Mouse (Mus musculus): Measurements from ENCODE around the gene Anks1.

Anks1 gene

GRCm38 (mm10) chr17:28018344-28018743, 109.2 kb downstream of the Anks1 start:
- DNase-seq (ENCODE audit: low read depth, low spot score): no peak

GRCm38 (mm10) chr17:28018776-28019175, 109.7 kb downstream of the Anks1 start:
- no peak for DNase-seq (ENCODE audit: low read depth, low spot score)

GRCm38 (mm10) chr17:28019785-28020696, 110.9 kb downstream of the Anks1 start:
- DNase-seq (ENCODE audit: low read depth, low spot score): no peak

DNA sequence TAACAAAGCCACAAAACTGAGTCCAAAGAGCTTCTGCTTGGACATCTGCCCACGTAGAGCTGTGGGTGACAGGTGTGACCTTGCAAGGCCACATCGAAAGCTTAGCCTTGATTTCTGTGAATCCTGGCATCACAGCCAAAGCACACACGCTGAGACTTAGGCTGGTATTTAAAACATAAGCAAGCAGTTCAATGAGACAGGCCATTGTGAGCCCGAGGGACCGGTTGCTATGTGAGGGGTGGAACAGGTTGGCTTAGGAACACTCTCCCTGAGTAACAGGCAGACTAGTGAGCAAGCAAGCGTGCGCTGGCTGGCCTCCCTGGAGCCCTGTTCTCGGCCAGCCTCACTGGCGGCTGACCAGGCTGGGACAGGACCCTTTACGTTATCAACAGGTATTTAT, 112.8 kb downstream of the Anks1 start:
- no peak for DNase-seq (ENCODE audit: low read depth, low spot score)

DNA sequence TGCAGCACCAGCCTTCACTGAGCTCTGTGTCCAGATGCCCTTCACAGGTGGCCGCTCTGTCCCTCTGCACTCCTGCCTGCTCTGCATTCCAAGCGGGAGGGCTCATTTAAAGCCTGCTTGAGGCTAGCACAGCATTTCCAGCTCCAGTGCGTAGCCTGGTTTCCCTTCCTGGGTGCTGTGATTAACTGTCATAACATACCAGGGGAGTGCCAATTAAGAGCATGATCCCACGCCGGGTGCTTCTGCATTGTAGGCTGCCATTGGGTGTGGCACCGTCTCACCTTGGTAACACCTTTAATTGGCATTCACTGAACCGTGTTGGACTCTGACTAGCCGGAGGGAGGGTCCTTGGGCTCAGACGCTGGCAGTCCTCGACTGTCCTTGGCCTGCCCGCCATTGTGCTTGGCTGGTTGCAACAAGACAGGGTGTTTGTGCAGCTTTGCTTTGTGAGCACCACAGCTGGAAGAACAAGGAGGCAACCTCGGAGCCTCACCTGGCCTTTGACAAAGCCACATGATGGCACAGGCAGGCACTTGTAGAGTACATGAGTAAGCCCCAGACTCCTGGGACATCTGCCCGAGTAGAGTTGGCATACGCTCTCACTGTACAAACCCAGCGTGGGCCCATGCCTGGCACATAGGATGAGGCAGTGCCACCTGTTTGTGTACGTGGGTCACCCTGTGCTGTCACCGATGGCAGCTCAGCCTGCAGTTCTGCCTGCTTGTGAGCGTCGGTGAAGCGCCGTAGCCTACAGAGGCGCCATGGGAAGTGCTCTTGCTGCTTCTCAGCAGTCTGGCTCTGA, 113.9 kb downstream of the Anks1 start:
- no peak for DNase-seq (ENCODE audit: low read depth, low spot score)

GRCm38 (mm10) chr17:28025541-28025961, 116.4 kb downstream of the Anks1 start:
- DNase-seq (ENCODE audit: low read depth, low spot score): no peak

DNA sequence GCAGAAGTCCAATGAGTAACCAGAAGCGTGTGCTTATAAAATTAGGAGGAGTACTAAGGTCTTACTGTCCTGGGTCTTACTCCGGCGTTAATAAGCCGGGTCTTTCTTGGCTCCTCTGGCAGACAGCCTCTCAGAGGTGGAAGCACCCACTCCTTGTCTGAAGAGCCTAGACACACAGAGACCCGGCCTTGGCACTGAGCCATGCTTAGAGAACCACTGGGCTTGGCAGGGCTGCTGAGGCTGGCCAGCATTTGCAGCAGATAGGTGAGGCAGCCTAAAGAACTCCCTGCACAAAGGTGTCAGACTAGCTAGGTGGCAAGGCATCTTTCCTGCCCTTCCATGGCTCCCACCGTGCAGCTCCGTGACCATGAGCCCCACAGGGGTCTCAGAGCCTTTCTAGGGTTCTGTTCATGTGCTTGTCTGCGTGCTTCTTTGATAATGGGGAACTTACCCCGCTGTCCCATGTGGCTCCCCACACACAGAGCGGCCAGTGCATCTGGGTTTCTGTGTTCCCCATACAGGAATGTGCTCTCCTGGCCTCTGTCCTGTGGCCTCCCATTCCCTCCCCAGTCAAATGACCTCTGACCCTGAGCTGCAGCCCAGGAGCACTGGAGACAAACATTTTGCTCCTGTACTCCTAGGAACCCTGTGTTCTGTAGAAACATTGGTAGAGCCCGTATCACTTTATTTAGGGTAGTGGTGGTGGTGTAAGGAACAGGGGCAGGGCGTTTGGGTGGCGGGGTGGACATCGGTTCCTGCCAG, 117.2 kb downstream of the Anks1 start:
- no peak for DNase-seq (ENCODE audit: low read depth, low spot score)

DNA sequence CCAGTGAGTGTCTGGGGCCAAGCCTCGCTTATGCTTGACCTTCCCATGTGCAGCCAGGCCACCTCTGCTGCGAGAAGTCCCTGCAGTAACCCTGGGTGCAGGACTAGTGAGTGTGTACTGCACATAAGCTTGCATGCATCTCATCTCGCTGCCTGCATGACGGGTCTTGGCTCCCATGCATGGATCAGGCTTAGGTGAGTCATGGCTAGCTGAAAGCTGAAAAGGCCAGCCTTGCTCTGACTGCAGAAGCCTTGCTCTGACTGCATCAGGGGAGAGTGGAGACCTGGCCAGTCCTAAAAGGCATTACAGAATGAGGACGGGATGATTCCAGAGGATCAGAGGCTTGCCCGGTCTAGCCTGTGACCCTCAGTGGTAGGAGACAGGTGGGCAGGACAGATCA, 118.1 kb downstream of the Anks1 start:
- no peak for DNase-seq (ENCODE audit: low read depth, low spot score)

DNA sequence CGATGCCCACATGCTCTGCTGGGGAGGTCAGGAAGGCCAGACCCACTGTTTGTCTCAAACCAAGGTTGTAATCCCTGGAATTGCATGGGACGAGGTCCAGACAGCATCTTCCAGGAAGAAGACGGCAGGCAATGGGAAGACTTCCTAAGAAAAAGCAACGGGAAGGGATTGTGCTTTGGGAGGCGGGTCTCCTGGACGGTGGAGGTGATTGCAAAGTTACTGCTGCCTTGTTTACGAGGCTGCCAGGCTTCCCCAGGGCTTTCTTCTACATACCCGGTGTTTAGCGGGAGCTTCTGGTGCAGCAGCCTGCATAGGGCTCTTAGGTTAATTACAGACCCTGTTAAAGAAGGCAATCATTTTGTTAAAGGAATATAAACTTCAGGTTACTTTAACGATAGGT, 119.1 kb downstream of the Anks1 start:
- no peak for DNase-seq (ENCODE audit: low read depth, low spot score)

DNA sequence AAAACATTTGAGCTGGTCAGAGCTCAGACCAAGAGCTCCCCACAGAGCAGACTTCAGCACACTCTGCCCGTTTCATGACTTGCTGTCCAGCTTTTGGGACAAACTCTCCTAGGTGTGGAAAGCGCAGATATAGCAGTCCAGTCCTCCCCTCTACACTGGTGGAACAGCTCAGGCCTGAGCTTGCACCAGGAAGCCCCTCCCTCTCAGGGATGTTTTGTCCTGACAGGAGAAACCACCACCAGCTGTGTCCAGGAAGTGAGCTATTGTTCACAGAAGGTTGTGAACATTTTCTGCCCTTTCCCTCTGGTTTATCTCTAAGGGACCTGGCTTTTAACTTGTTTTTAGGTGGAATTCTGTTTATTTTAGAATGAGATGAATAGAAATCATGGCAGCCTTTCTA, 120.2 kb downstream of the Anks1 start:
- no peak for DNase-seq (ENCODE audit: low read depth, low spot score)

- no peak for DNase-seq (ENCODE audit: low read depth, low spot score)
Measured at GRCm38 (mm10) chr17:28030446-28030845, 121.3 kb downstream of the Anks1 start.

DNA sequence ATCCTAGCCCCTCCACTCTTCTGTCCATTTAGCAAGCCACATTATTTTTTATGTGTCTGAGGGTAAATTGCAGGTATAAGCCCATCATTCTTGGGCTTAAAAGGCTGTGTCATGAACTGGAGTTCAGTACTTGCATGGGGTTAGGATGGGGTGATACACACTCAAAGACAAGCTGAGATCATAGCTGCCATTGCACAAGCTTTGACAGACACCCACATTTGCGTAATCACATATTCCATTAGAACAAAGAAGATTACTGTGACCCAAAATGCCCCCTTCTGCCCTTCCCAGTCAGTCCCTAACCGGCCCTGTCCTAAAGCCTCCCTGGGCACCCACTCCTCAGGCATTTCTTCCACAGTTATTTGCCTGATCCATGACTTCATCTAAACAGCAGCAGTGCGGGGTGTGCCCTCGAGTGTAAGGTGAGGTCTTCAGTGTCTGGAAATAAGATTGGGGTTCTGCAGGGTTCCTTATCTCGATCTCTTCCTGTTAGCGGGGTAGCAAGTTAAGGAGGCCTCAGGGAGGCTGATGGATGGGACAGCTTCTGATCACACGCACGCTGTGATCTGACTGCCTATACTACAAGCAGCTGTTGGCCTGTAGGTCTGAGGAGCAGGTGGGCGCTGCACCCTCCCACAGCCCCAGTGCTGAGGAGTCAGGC, 122.3 kb downstream of the Anks1 start:
- no peak for DNase-seq (ENCODE audit: low read depth, low spot score)

- no peak for DNase-seq (ENCODE audit: low read depth, low spot score)
Measured at GRCm38 (mm10) chr17:28032219-28032618, 123.1 kb downstream of the Anks1 start.

GRCm38 (mm10) chr17:28033046-28033580, 124.0 kb downstream of the Anks1 start:
- DNase-seq (ENCODE audit: low read depth, low spot score): no peak

DNA sequence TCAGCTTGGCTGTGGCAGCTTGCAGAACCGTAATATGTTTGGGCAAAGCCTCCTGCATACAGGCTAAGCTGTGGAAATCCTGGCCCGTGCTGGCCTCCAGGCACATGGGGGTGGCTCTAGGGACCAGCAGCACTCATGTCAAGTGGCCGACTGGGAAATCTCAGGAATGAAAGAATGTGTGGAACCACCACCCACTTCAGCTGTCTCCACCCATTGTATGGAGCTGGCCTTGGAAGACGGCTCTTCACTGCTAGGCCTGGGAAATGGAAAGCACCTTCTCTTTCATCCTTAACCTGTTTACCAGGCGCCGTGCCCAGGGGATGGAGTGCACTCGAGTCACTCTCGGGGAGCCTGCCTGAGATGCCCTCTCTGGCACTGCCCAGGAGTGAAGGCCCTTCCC, 125.9 kb downstream of the Anks1 start:
- no peak for DNase-seq (ENCODE audit: low read depth, low spot score)

- DNase-seq (ENCODE audit: low read depth, low spot score): no peak
Measured at GRCm38 (mm10) chr17:28036813-28037756, 128.0 kb downstream of the Anks1 start.

- no peak for DNase-seq (ENCODE audit: low read depth, low spot score)
Measured at GRCm38 (mm10) chr17:28040620-28041019, 131.5 kb downstream of the Anks1 start.

GRCm38 (mm10) chr17:28041298-28041697, 132.2 kb downstream of the Anks1 start:
- DNase-seq (ENCODE audit: low read depth, low spot score): no peak

DNA sequence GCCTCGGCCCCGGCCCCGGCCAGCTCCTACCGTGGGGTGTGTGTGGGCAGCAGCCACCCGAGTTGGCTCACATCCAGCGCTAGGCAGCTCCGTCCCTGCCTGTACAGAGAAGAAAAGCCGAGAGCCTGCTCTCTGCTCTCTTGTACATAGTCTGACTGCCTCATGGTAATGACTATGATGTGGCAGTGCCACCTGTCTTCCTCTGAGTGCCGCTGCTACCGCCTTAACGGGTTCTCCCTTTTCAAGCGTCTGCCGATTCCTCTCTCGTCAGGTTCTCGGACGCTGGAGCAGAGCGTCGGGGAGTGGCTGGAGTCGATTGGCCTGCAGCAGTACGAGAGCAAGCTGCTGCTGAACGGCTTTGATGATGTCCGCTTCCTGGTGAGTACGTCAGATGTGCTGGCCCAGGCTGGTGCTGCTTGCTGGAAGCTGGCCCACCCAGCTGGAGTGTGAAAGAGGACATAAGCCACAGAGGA, 133.2 kb downstream of the Anks1 start:
- no peak for DNase-seq (ENCODE audit: low read depth, low spot score)

DNA sequence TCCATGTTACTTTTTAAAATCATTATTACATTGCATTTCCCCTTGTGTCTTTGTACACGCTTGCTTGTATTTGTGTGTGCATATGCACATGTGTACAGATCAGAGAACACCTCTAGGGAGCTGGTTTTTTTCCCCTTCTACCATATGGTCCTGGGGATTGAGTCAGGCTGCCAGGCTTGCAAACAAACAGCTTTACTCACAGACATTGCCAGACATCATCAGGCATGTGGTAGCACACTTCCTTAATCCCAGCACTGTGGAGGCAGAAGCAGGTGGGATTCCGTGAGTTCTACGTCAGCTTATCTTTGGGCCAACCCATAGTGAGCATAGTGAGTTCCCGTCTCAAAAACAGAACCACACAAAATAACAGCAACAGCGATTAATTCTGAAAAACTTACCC, 137.9 kb downstream of the Anks1 start:
- DNase-seq (ENCODE audit: low read depth, low spot score): no peak

Data from c-Kit-negative CD71-positive TER-119-positive erythroid progenitor cells, embryonic 14.5 days (primary cell).